Mouse (Mus musculus) frontal cortex, postnatal 14 days (tissue): Measurements from ENCODE around the gene Zfp831.

Source experiments
- DNase-seq, 2 experiments: peaks; one replicate each; pipeline ENCODE4 v3.0.0; 2022; ENCODE audit warnings: low spot score in 2 of 2

Gene Zfp831

GRCm38 (mm10) chr2:174652864-174653263 lies 9.5 kb downstream of the Zfp831 start:
- no peak for DNase-seq

- DNase-seq: no peak
These were observed 12.0 kb downstream of the Zfp831 start for GRCm38 (mm10) chr2:174655341-174655740.

GRCm38 (mm10) chr2:174658229-174658844 lies 15.0 kb downstream of the Zfp831 start:
- DNase-seq: no peak

- DNase-seq: no peak
These were observed 16.5 kb downstream of the Zfp831 start for GRCm38 (mm10) chr2:174659874-174660273.

GRCm38 (mm10) chr2:174660321-174660720 lies 17.0 kb downstream of the Zfp831 start:
- no peak for DNase-seq

GRCm38 (mm10) chr2:174661436-174662171 lies 18.3 kb downstream of the Zfp831 start:
- no peak for DNase-seq

GRCm38 (mm10) chr2:174662593-174662992 lies 19.3 kb downstream of the Zfp831 start:
- no peak for DNase-seq

- no peak for DNase-seq
These were observed 22.1 kb downstream of the Zfp831 start for GRCm38 (mm10) chr2:174665404-174665803.

GRCm38 (mm10) chr2:174668806-174669205 lies 25.5 kb downstream of the Zfp831 start:
- DNase-seq: no peak

- DNase-seq: peak in 1 of 2 experiments; percentile 12
These were observed 29.3 kb downstream of the Zfp831 start for GRCm38 (mm10) chr2:174672506-174673190.

- DNase-seq: peak; percentile 76 to 90
These were observed 30.4 kb downstream of the Zfp831 start for GRCm38 (mm10) chr2:174673592-174674286.

GRCm38 (mm10) chr2:174674287-174675045 lies 31.1 kb downstream of the Zfp831 start:
- no peak for DNase-seq

- peak; percentile 36 to 64 for DNase-seq
These were observed 32.3 kb downstream of the Zfp831 start for GRCm38 (mm10) chr2:174675642-174676041.

GRCm38 (mm10) chr2:174701351-174701750 lies 58.0 kb downstream of the Zfp831 start:
- DNase-seq: no peak

- DNase-seq: no peak
These were observed 63.8 kb downstream of the Zfp831 start for GRCm38 (mm10) chr2:174707101-174707500.

GRCm38 (mm10) chr2:174708587-174708986 lies 65.3 kb downstream of the Zfp831 start:
- no peak for DNase-seq

GRCm38 (mm10) chr2:174710185-174710584 lies 66.9 kb downstream of the Zfp831 start:
- DNase-seq: no peak

- DNase-seq: no peak
These were observed 68.7 kb downstream of the Zfp831 start for GRCm38 (mm10) chr2:174712043-174712442.

- DNase-seq: no peak
These were observed 72.6 kb downstream of the Zfp831 start for GRCm38 (mm10) chr2:174715938-174716337.

GRCm38 (mm10) chr2:174717857-174718256 lies 74.5 kb downstream of the Zfp831 start:
- no peak for DNase-seq

- no peak for DNase-seq
These were observed 83.9 kb downstream of the Zfp831 start for GRCm38 (mm10) chr2:174727114-174727823.
